Mouse (Mus musculus) midbrain, embryonic 14.5 days (tissue): Measurements from ENCODE around the gene Prkar1b. TPM values are rescaled to one million over a fixed set of nuclear protein-coding genes. Genes with fewer than 3 reads are reported as not detected.

Experiments
- ATAC-seq: fragments of 200-750 bp; cut with Nextera tagmentation; 2 replicates; pipeline ENCODE4 v1.8.0; 2017; ENCODE audit warnings: moderate number of reproducible peaks, moderate library complexity; ENCODE audit not compliant: low FRiP score, low TSS enrichment
- DNase-seq: peaks from one replicate; pipeline ENCODE4 v3.0.0-alpha.2; 2015
- H3K27ac ChIP-seq: fragments of 300-500 bp; sonication (generic); replicated peaks from 2 replicates; pipeline ENCODE4 v1.5.1; 2014; ENCODE audit warnings: mild to moderate bottlenecking, low read depth, low read length, moderate library complexity
- H3K27me3 ChIP-seq: fragments of 300-500 bp; sonication (generic); 2 replicates; pipeline ENCODE4 v1.6.1; 2014; ENCODE audit warnings: low read length, control low read depth, mixed read lengths; ENCODE audit not compliant: control insufficient read depth, insufficient read depth
- H3K36me3 ChIP-seq: fragments of 300-500 bp; sonication (generic); 2 replicates; pipeline ENCODE4 v1.6.1; 2014; ENCODE audit warnings: low read length, control low read depth; ENCODE audit not compliant: control insufficient read depth, insufficient read depth
- H3K4me1 ChIP-seq: fragments of 300-500 bp; sonication (generic); 2 replicates; pipeline ENCODE4 v1.6.1; 2014; ENCODE audit warnings: mild to moderate bottlenecking, antibody characterized with exemption, low read length, control low read depth; ENCODE audit not compliant: control insufficient read depth, insufficient read depth
- H3K4me2 ChIP-seq: fragments of 300-500 bp; sonication (generic); 2 replicates; pipeline ENCODE4 v1.6.1; 2014; ENCODE audit warnings: mild to moderate bottlenecking, low read length, moderate library complexity
- H3K4me3 ChIP-seq: fragments of 300-500 bp; sonication (generic); replicated peaks from 2 replicates; pipeline ENCODE4 v1.5.1; 2014; ENCODE audit warnings: low read depth, low read length
- H3K9ac ChIP-seq: fragments of 300-500 bp; sonication (generic); replicated peaks from 2 replicates; pipeline ENCODE4 v1.6.1; 2014; ENCODE audit warnings: mild to moderate bottlenecking, low read length, moderate library complexity
- H3K9me3 ChIP-seq: fragments of 300-500 bp; sonication (generic); 2 replicates; pipeline ENCODE4 v1.6.1; 2016; ENCODE audit warnings: low read length, control low read depth, mixed read lengths; ENCODE audit not compliant: control insufficient read depth
- WGBS: fragments of 180-500 bp; shearing (Covaris S2); extraction: QIAGEN DNeasy Blood & Tissue Kit; methylation state at CpG from one replicate; pipeline ENCODE4 v1.1.7; 2014; 5-methylcytosine and 5-hydroxymethylcytosine counted together
- polyA plus RNA-seq: library from polyadenylated mRNA; unstranded; fragments of >200 nt; fragmentation: Nextera tagmentation; extraction: Ambion mirVana; gene quantifications from 2 replicates; pipeline ENCODE4 v1.2.1, GENCODE M21; 2014

Gene Prkar1b
- polyA plus RNA-seq, 1 experiment from 2014 or later: 169 TPM

- Histone ChIP-seq H3K4me3 (no peak overlapping the region), H3K27ac (0 out of 2 replicates have a peak overlapping the region, but pooled peaks have one; percentile 26), H3K9ac (no peak overlapping the region), H3K27me3 (no peaks in the 10 kb centered on the region), H3K9me3 (no peaks in the 10 kb centered on the region), H3K36me3 (no peaks in the 10 kb centered on the region), H3K4me2 (no peak overlapping the region), H3K4me1 (no peaks in the 10 kb centered on the region)
- 30% methylated on average over 15 of the region's 15 CpGs for WGBS
- DNase-seq: peak; percentile 29
- ATAC-seq: no peak
Measured at GRCm38 (mm10) chr5:139027603-139028002, 122.2 kb downstream of the Prkar1b start.

GRCm38 (mm10) chr5:139024351-139025105 is 125.3 kb downstream of the Prkar1b start:
- Histone ChIP-seq H3K4me2 (no peak overlapping the region), H3K4me3 (no peak overlapping the region), H3K9me3 (no peaks in the 10 kb centered on the region), H3K4me1 (no peaks in the 10 kb centered on the region), H3K36me3 (0 out of 2 replicates have a peak, but pooled peaks cover 3% of the 10 kb centered on the region), H3K27ac (no peak overlapping the region), H3K27me3 (no peaks in the 10 kb centered on the region), H3K9ac (no peak overlapping the region)
- no peak for ATAC-seq
- 82% methylated on average over 12 of the region's 12 CpGs for WGBS
- no peak for DNase-seq

- Histone ChIP-seq H3K9ac (no peak overlapping the region), H3K36me3 (peaks cover 20% of the 10 kb centered on the region), H3K4me3 (no peak overlapping the region), H3K4me2 (no peak overlapping the region), H3K27ac (no peak overlapping the region), H3K27me3 (no peaks in the 10 kb centered on the region), H3K4me1 (no peaks in the 10 kb centered on the region), H3K9me3 (no peaks in the 10 kb centered on the region)
- ATAC-seq: no peak
- DNase-seq: no peak
- WGBS: 73% methylated on average over 6 of the region's 6 CpGs
Measured at GRCm38 (mm10) chr5:139020595-139020994, 129.2 kb downstream of the Prkar1b start.

- DNase-seq: no peak
- H3K27me3 ChIP-seq: no peaks in the 10 kb centered on the region
- no peaks in the 10 kb centered on the region for H3K4me1 ChIP-seq
- no peak for ATAC-seq
- H3K27ac ChIP-seq: no peak overlapping the region
- no peak overlapping the region for H3K4me2 ChIP-seq
- no peak overlapping the region for H3K9ac ChIP-seq
- WGBS: 84% methylated on average over 15 of the region's 15 CpGs
- no peaks in the 10 kb centered on the region for H3K9me3 ChIP-seq
- peaks cover 20% of the 10 kb centered on the region for H3K36me3 ChIP-seq
- H3K4me3 ChIP-seq: no peak overlapping the region
Measured at GRCm38 (mm10) chr5:139017371-139018124, 132.3 kb downstream of the Prkar1b start.

DNA sequence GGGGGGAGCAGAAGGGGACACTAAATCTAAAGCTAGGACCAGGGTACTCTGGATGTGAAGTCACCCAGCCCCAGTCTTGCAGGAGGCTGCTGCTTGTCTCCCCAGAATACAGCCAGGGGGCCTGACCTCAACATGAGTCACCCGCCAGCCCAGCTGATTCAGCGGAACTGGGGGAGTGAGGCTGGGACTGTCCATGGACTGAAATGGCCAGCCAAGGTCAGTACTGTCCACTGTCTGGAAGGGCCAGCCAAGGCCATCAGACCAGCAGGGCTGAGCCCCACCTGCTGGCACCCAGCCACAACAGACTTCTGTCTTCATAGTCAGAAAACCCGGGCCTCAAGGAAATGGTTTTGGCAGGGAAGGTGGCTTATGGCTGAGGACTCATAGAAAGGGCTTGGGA is 134.7 kb downstream of the Prkar1b start:
- Histone ChIP-seq H3K4me2 (no peak overlapping the region), H3K9ac (no peak overlapping the region), H3K27me3 (no peaks in the 10 kb centered on the region), H3K9me3 (no peaks in the 10 kb centered on the region), H3K36me3 (peaks cover 20% of the 10 kb centered on the region), H3K27ac (no peak overlapping the region), H3K4me3 (no peak overlapping the region), H3K4me1 (no peaks in the 10 kb centered on the region)
- ATAC-seq: no peak
- WGBS: 80% methylated on average over 3 of the region's 3 CpGs
- no peak for DNase-seq

DNA sequence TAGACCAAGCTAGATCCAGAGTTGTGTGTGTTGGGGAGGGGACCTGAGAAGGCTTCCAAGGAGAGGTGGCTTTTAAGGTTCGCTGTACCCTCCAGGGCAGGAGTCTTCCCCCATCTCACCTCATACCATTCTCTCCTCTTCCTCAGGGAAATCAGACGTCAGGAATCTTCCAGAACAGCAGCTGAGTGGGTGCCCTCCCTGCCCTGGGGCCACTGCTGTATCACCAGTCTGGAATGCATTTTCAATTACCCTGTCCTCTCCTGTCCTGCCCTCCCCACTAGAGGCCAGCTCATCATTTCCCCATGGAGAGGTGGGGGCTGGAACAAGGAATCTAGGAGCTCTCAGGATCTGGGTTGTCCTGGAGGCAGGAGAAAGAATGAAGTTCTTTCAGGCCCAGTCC is 139.2 kb downstream of the Prkar1b start:
- no peaks in the 10 kb centered on the region for H3K27me3 ChIP-seq
- H3K9me3 ChIP-seq: no peaks in the 10 kb centered on the region
- no peak overlapping the region for H3K9ac ChIP-seq
- no peaks in the 10 kb centered on the region for H3K4me1 ChIP-seq
- no peak overlapping the region for H3K4me3 ChIP-seq
- no peak for DNase-seq
- ATAC-seq: no peak
- H3K27ac ChIP-seq: no peak overlapping the region
- no peak overlapping the region for H3K4me2 ChIP-seq
- no peaks in the 10 kb centered on the region for H3K36me3 ChIP-seq
- WGBS: 72% methylated on average over 2 of the region's 2 CpGs

GRCm38 (mm10) chr5:139007141-139007775 is 142.5 kb downstream of the Prkar1b start:
- no peak for DNase-seq
- H3K4me1 ChIP-seq: no peaks in the 10 kb centered on the region
- no peak overlapping the region for H3K27ac ChIP-seq
- H3K9ac ChIP-seq: no peak overlapping the region
- WGBS: 63% methylated on average over 4 of the region's 4 CpGs
- H3K9me3 ChIP-seq: peaks cover under 1% of the 10 kb centered on the region; the same call in 1 of the 2 replicates
- H3K36me3 ChIP-seq: no peaks in the 10 kb centered on the region
- ATAC-seq: no peak
- H3K27me3 ChIP-seq: no peaks in the 10 kb centered on the region
- H3K4me2 ChIP-seq: no peak overlapping the region
- no peak overlapping the region for H3K4me3 ChIP-seq

DNA sequence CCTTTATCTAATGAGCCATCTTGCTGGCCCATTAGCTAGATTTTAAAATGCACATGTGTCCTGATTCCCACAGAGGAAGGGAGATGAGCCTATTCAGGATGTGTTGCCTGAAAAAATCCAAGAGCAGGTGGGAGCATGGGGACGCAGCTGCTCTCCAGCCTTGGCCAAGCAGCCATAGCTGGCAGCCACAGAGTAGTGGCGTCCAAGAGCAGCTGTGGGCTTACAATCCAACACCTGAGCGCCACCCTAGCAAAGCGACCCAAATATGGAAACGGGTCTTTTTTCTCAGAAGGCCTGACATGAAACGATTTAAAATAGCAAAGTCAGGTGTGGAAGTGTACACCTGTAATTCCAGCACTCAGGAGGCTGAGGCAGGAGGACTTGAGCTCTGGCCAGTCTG is 145.2 kb downstream of the Prkar1b start:
- no peak for DNase-seq
- H3K9ac ChIP-seq: no peak overlapping the region
- peaks cover 10% of the 10 kb centered on the region for H3K27me3 ChIP-seq
- WGBS: 83% methylated on average over 6 of the region's 6 CpGs
- H3K4me1 ChIP-seq: no peaks in the 10 kb centered on the region
- no peaks in the 10 kb centered on the region for H3K36me3 ChIP-seq
- H3K4me2 ChIP-seq: no peak overlapping the region
- H3K9me3 ChIP-seq: peaks cover 4% of the 10 kb centered on the region
- no peak overlapping the region for H3K27ac ChIP-seq
- H3K4me3 ChIP-seq: no peak overlapping the region
- no peak for ATAC-seq
